Mouse (Mus musculus) left cerebral cortex, postnatal 10 days (tissue): ENCODE results near the gene Gabbr1. TPM values are rescaled to one million over a fixed set of nuclear protein-coding genes. Genes with fewer than 3 reads are reported as not detected.
"Not testable (repeated sequence)": the region's sequence is repeated elsewhere in the genome, so short reads cannot be mapped to it uniquely, and the experiment has no call there.

Experiments
- DNase-seq, 2 experiments: peaks; one replicate each; pipeline ENCODE4 v3.0.0; 2021 to 2022; ENCODE audit warnings: low spot score in 2 of 2, mixed read lengths in 1 of 2; ENCODE audit errors: extremely low spot score in 1 of 2
- intact Hi-C: fragments of 180-260 bp; cut with DNase I; formaldehyde crosslinking; loops from one replicate; pipeline ENCODE4 v1.15.1; 2025
- total RNA-seq, 2 experiments: library from RNA; stranded (reverse); gene quantifications; 2 replicates each; pipeline ENCODE4 v1.2.3; 2021

Gabbr1 gene
- total RNA-seq: 100 to 1,000 TPM; 579 to 604 TPM

GRCm38 (mm10) chr17:37045611-37046311 is at the start of gene Gabbr1:
Gabbr1 (plus strand) TSS chr17:37045966.
- intact Hi-C loops: loop anchor here (2.0 to 5.0 kb wide), 3 partner anchors 43 to 128 kb away; partner anchors contain the start of genes Ppp1r11 and Zfp57
- DNase-seq: peak; percentile 66 to 92

- intact Hi-C loops: no loop called here
These were observed 48.6 kb upstream of the Gabbr1 start for GRCm38 (mm10) chr17:36997033-36997735.

GRCm38 (mm10) chr17:36998477-36998876 is 47.3 kb upstream of the Gabbr1 start:
- no peak for DNase-seq
- intact Hi-C loops: no loop called here

More at GRCm38 (mm10) chr17:36997033-36997735, 48.6 kb upstream of the Gabbr1 start:
- peak; percentile 43 to 81 for DNase-seq

- intact Hi-C loops: loop anchor here (5.0 kb wide), 2 partner anchors 44 to 46 kb away; partner anchors contain the start of genes Gabbr1, Znrd1 and Znrd1as
These were observed 44.9 kb upstream of the Gabbr1 start, which contains the start of gene Zfp57 for GRCm38 (mm10) chr17:37000863-37001262. Zfp57 (plus strand) TSS chr17:37001163.

GRCm38 (mm10) chr17:37002364-37003330 is 43.1 kb upstream of the Gabbr1 start:
- intact Hi-C loops: loop anchor here (5.0 kb wide), 2 partner anchors 45 kb away; partner anchors contain the start of genes Gabbr1, Znrd1 and Znrd1as
- DNase-seq: peak; percentile 59 to 77

More at GRCm38 (mm10) chr17:37000863-37001262, 44.9 kb upstream of the Gabbr1 start, which contains the start of gene Zfp57:
- no peak for DNase-seq

GRCm38 (mm10) chr17:37003366-37003765 is 42.4 kb upstream of the Gabbr1 start:
- DNase-seq: no peak
- intact Hi-C loops: loop anchor here (5.0 kb wide), 2 partner anchors 44 to 46 kb away; partner anchors contain the start of genes Gabbr1, Znrd1 and Znrd1as

- DNase-seq: no peak
- intact Hi-C loops: no loop called here
These were observed 37.6 kb upstream of the Gabbr1 start for GRCm38 (mm10) chr17:37008161-37008560.

GRCm38 (mm10) chr17:37009460-37010042 is 36.2 kb upstream of the Gabbr1 start:
- intact Hi-C loops: no loop called here
- DNase-seq: no peak

- intact Hi-C loops: no loop called here
- DNase-seq: no peak
These were observed 34.0 kb upstream of the Gabbr1 start for GRCm38 (mm10) chr17:37011719-37012118.

- intact Hi-C loops: no loop called here
These were observed 33.6 kb upstream of the Gabbr1 start for GRCm38 (mm10) chr17:37012141-37012540.

GRCm38 (mm10) chr17:37016333-37016732 is 29.4 kb upstream of the Gabbr1 start:
- intact Hi-C loops: no loop called here
- DNase-seq: no peak

More at GRCm38 (mm10) chr17:37012141-37012540, 33.6 kb upstream of the Gabbr1 start:
- no peak for DNase-seq

- no peak for DNase-seq
- intact Hi-C loops: no loop called here
These were observed 27.4 kb upstream of the Gabbr1 start for GRCm38 (mm10) chr17:37018328-37018727.

GRCm38 (mm10) chr17:37019242-37019641 is 26.5 kb upstream of the Gabbr1 start:
- intact Hi-C loops, DNase-seq: not testable (repeated sequence)

GRCm38 (mm10) chr17:37022628-37023576 is 22.9 kb upstream of the Gabbr1 start, which contains the start of gene Mog:
Mog (minus strand) TSS chr17:37023398.
- intact Hi-C loops: no loop called here
- DNase-seq: no peak

GRCm38 (mm10) chr17:37026425-37026824 is 19.3 kb upstream of the Gabbr1 start:
- intact Hi-C loops: no loop called here
- no peak for DNase-seq

GRCm38 (mm10) chr17:37027486-37027885 is 18.3 kb upstream of the Gabbr1 start:
- intact Hi-C loops: no loop called here

GRCm38 (mm10) chr17:37028212-37028611 is 17.6 kb upstream of the Gabbr1 start:
- intact Hi-C loops: no loop called here
- no peak for DNase-seq

More at GRCm38 (mm10) chr17:37027486-37027885, 18.3 kb upstream of the Gabbr1 start:
- DNase-seq: no peak
